Comparison of ENCODE assay signal across 10 mouse cellular contexts in the genomic region with DNA sequence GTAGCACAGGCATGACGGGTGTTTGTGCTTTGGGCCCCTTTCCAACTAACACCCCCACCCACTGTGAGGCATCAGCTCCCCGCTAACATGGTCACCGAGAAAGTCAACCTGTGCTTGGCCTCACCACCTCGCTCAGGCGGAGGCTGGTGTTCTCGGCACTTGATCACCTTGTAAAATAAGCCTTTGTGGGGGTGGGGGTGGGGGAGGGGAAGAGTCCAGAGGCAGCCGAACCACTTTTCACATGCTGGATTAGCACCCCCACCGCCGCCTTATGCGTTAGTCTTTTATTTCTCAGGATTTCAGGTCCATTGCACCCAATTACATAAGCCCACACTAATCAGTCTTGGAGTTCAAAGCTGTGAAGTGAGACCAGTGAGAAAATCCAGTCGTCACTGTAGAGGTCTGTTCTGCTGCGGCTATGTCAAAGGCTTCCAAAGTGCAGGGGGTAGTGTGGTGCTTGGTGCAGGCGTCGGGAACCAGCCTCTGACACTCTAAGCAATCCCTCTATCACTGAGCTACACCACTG. TPM values are rescaled to one million over a fixed set of nuclear protein-coding genes. Genes with fewer than 3 reads are reported as not detected.
DNase-seq lines count a peak whose midpoint lies in the region; ATAC-seq and TF ChIP-seq lines count a peak whose summit lies in the region.
"Had no signal": no experiment of that assay in that cellular context is flagged by ENCODE, and none has a peak within 500 bp of the region (broad histone marks: within the 10 kb centered on the region; RNA-seq: fewer than 3 reads in every experiment).

No protein-coding gene starts in this region.

- no peaks in the 10 kb centered on the region for H3K9me3 ChIP-seq in lung, postnatal 0 days (ENCODE audit: low read length)

- DNase-seq in embryo, embryonic 11 days: peak; percentile 36
- DNase-seq in embryo, embryonic 10.5 days (ENCODE audit: low spot score): no peak
- no peak for DNase-seq in lung, postnatal 0 days (ENCODE audit: low spot score)
- DNase-seq in lung, postnatal 25 days (ENCODE audit: low spot score): no peak
- DNase-seq in kidney, postnatal 36 days: peak; percentile 28 to 49
- peak; percentile 37 for DNase-seq in retina, embryonic 14.5 days (ENCODE audit: low spot score)
- no peak for DNase-seq in layer of hippocampus, adult 9-11 months
- DNase-seq in gastrocnemius, adult 18-20 months (ENCODE audit: low spot score): no peak
- DNase-seq: cerebellum, adult 9-10 months; gastrocnemius, postnatal 14 days had no signal

- 0 out of 2 replicates have a peak, but pooled peaks cover 20% of the 10 kb centered on the region for H3K36me3 ChIP-seq in lung, postnatal 0 days (ENCODE audit: insufficient read depth, low read length)

- no peak for TF ChIP-seq EP300 in lung, postnatal 0 days (IDR thresholded peaks at IDR 0.05)

- H3K27ac ChIP-seq in lung, postnatal 0 days (ENCODE audit: low read length): no peak overlapping the region

- peak; percentile 10; the same call in 1 of the 2 replicates for ATAC-seq in lung, postnatal 0 days

- no peak overlapping the region for H3K9ac ChIP-seq in lung, postnatal 0 days (replicated peaks; ENCODE audit: low read depth)

- no peak overlapping the region for H3K4me2 ChIP-seq in lung, postnatal 0 days (replicated peaks; ENCODE audit: low read depth, low read length)

- TF ChIP-seq CTCF in lung, postnatal 0 days (IDR thresholded peaks at IDR 0.05): no peak

- H3K27me3 ChIP-seq in lung, postnatal 0 days (replicated peaks; ENCODE audit: insufficient read depth, low read length): no peaks in the 10 kb centered on the region

- H3K4me3 ChIP-seq in lung, postnatal 0 days (ENCODE audit: low read depth, low read length): no peak overlapping the region

- 42% methylated on average over 14 of the region's 14 CpGs for WGBS in lung, postnatal 0 days

- no peaks in the 10 kb centered on the region; the same call in 1 of the 2 replicates for H3K4me1 ChIP-seq in lung, postnatal 0 days (ENCODE audit: insufficient read depth, low read depth, low read length)

RNA-seq across cellular contexts. Expression of gene Rassf2, which starts 36.4 kb away (rescaled TPM):
- polyA plus RNA-seq in lung, postnatal 0 days (2015; fragmentation: Nextera tagmentation; extraction: Ambion mirVana): 10.0 and 15.2 TPM in 2 replicates
- 1 to 10 TPM; 4.3 to 5.1 TPM for total RNA-seq in gastrocnemius, adult 18-20 months (2021)

RNA-seq across cellular contexts. Expression of gene Prnd, which starts 43.0 kb away (rescaled TPM):
- polyA plus RNA-seq in lung, postnatal 0 days (2015; fragmentation: Nextera tagmentation; extraction: Ambion mirVana): 3.5 and 6.0 TPM in 2 replicates
- total RNA-seq in gastrocnemius, adult 18-20 months (2021): under 1 TPM; 0.16 to 0.36 TPM

Comparison
In these comparisons a context has a peak if more than half of its experiments do, and no peak if none do; other contexts are left out.
1. DNase-seq: peak in embryo, embryonic 11 days (single experiment), kidney, postnatal 36 days (2 of 2) and retina, embryonic 14.5 days (single experiment); none in embryo, embryonic 10.5 days (single experiment), lung, postnatal 0 days (single experiment), lung, postnatal 25 days (single experiment), layer of hippocampus, adult 9-11 months (single experiment) and gastrocnemius, adult 18-20 months (single experiment).